Mouse (Mus musculus) megakaryocyte, embryonic 14.5 days (primary cell): ENCODE results near the gene Enpep.

Experiments used
- FLI1 ChIP-seq: IDR thresholded peaks from 2 replicates; pipeline ENCODE4 v1.6.1; 2012; ENCODE audit warnings: low read length, inconsistent platforms, mixed read lengths
- GATA1 ChIP-seq: IDR thresholded peaks from 3 replicates; pipeline ENCODE4 v1.6.1; 2012; ENCODE audit warnings: mixed read lengths, low read length, inconsistent platforms, borderline replicate concordance

- TF ChIP-seq GATA1 (no peak), FLI1 (no peak)
Observed at GRCm38 (mm10) chr3:129222448-129223290, 109.9 kb downstream of the Enpep start.
